Mouse (Mus musculus) testis, adult 2 months (tissue): ENCODE results near the gene Dpm3.

Source experiments
- CTCF ChIP-seq: fragments of 200-500 bp; IDR thresholded peaks from 2 replicates; pipeline ENCODE4 v1.5.1; 2012; ENCODE audit warnings: low read depth, mild to moderate bottlenecking, inconsistent platforms, low read length, moderate library complexity; ENCODE audit not compliant: control insufficient read depth, insufficient read depth, insufficient replicate concordance
- POLR2A ChIP-seq: fragments of 200-500 bp; IDR thresholded peaks from 2 replicates; pipeline ENCODE4 v1.6.1; 2012; ENCODE audit warnings: low read depth, mild to moderate bottlenecking, inconsistent platforms, low read length, moderate library complexity; ENCODE audit not compliant: control insufficient read depth

- TF ChIP-seq CTCF (no peak), POLR2A (no peak)
Observed at GRCm38 (mm10) chr3:89259076-89259475, at the start of gene Dpm3.
